Mouse (Mus musculus): ENCODE measurements around the gene Pdyn. TPM values are rescaled to one million over a fixed set of nuclear protein-coding genes. Genes with fewer than 3 reads are reported as not detected.

The Pdyn gene
- polyA plus RNA-seq, 1 experiment, result 0.41 TPM

GRCm38 (mm10) chr2:129658796-129659195 lies 40.8 kb downstream of the Pdyn start:
- H3K4me1 ChIP-seq (ENCODE audit: control insufficient read depth, insufficient read depth, insufficient read length, low read length), result no peaks in the 10 kb centered on the region
- no peak overlapping the region for H3K4me3 ChIP-seq (ENCODE audit: low read depth, low read length)
- H3K27me3 ChIP-seq (ENCODE audit: control insufficient read depth, insufficient read depth, low read length), result no peaks in the 10 kb centered on the region
- WGBS, result 81% methylated on average over 4 of the region's 4 CpGs
- H3K27ac ChIP-seq (ENCODE audit: insufficient read depth, low read depth, low read length), result no peak overlapping the region
- TF ChIP-seq POLR2A (IDR thresholded peaks at IDR 0.05; ENCODE audit: low read depth, low read length) (no peak), CTCF (IDR thresholded peaks at IDR 0.05; ENCODE audit: extremely low read depth, insufficient read length, insufficient replicate concordance, low read depth, low read length) (no peak)
- H3K36me3 ChIP-seq (ENCODE audit: control insufficient read depth, insufficient read depth, low read length), result no peaks in the 10 kb centered on the region

- 87% methylated on average over 4 of the region's 4 CpGs for WGBS
- Histone ChIP-seq H3K4me3 (ENCODE audit: low read depth, low read length) (no peak overlapping the region), H3K27me3 (ENCODE audit: control insufficient read depth, insufficient read depth, low read length) (no peaks in the 10 kb centered on the region), H3K36me3 (ENCODE audit: control insufficient read depth, insufficient read depth, low read length) (no peaks in the 10 kb centered on the region), H3K4me1 (ENCODE audit: control insufficient read depth, insufficient read depth, insufficient read length, low read length) (no peaks in the 10 kb centered on the region), H3K27ac (ENCODE audit: insufficient read depth, low read depth, low read length) (no peak overlapping the region)
- TF ChIP-seq CTCF (IDR thresholded peaks at IDR 0.05; ENCODE audit: extremely low read depth, insufficient read length, insufficient replicate concordance, low read depth, low read length) (no peak), POLR2A (IDR thresholded peaks at IDR 0.05; ENCODE audit: low read depth, low read length) (no peak)
Measured at GRCm38 (mm10) chr2:129655033-129655432, 44.6 kb downstream of the Pdyn start.

- Histone ChIP-seq H3K4me1 (ENCODE audit: control insufficient read depth, insufficient read depth, insufficient read length, low read length) (no peaks in the 10 kb centered on the region), H3K27me3 (ENCODE audit: control insufficient read depth, insufficient read depth, low read length) (no peaks in the 10 kb centered on the region; the same call in 1 of the 2 replicates), H3K27ac (ENCODE audit: insufficient read depth, low read depth, low read length) (no peak overlapping the region), H3K36me3 (ENCODE audit: control insufficient read depth, insufficient read depth, low read length) (no peaks in the 10 kb centered on the region), H3K4me3 (ENCODE audit: low read depth, low read length) (no peak overlapping the region)
- WGBS, result 79% methylated on average over 4 of the region's 4 CpGs
- no peak for TF ChIP-seq POLR2A (IDR thresholded peaks at IDR 0.05; ENCODE audit: low read depth, low read length)
- TF ChIP-seq CTCF (IDR thresholded peaks at IDR 0.05; ENCODE audit: extremely low read depth, insufficient read length, insufficient replicate concordance, low read depth, low read length), result no peak
Measured at GRCm38 (mm10) chr2:129654233-129654950, 45.3 kb downstream of the Pdyn start.

GRCm38 (mm10) chr2:129653632-129654031 lies 46.0 kb downstream of the Pdyn start:
- H3K4me3 ChIP-seq (ENCODE audit: low read depth, low read length), result no peak overlapping the region
- no peak overlapping the region for H3K27ac ChIP-seq (ENCODE audit: insufficient read depth, low read depth, low read length)
- H3K36me3 ChIP-seq (ENCODE audit: control insufficient read depth, insufficient read depth, low read length), result no peaks in the 10 kb centered on the region
- TF ChIP-seq CTCF (IDR thresholded peaks at IDR 0.05; ENCODE audit: extremely low read depth, insufficient read length, insufficient replicate concordance, low read depth, low read length) (no peak), POLR2A (IDR thresholded peaks at IDR 0.05; ENCODE audit: low read depth, low read length) (no peak)
- WGBS, result 63% methylated on average over 2 of the region's 2 CpGs
- H3K4me1 ChIP-seq (ENCODE audit: control insufficient read depth, insufficient read depth, insufficient read length, low read length), result no peaks in the 10 kb centered on the region
- H3K27me3 ChIP-seq (ENCODE audit: control insufficient read depth, insufficient read depth, low read length), result no peaks in the 10 kb centered on the region; the same call in 1 of the 2 replicates

- Histone ChIP-seq H3K27ac (ENCODE audit: insufficient read depth, low read depth, low read length) (no peak overlapping the region), H3K27me3 (ENCODE audit: control insufficient read depth, insufficient read depth, low read length) (no peaks in the 10 kb centered on the region; the same call in 1 of the 2 replicates), H3K4me1 (ENCODE audit: control insufficient read depth, insufficient read depth, insufficient read length, low read length) (no peaks in the 10 kb centered on the region), H3K36me3 (ENCODE audit: control insufficient read depth, insufficient read depth, low read length) (no peaks in the 10 kb centered on the region), H3K4me3 (ENCODE audit: low read depth, low read length) (no peak overlapping the region)
- WGBS, result 65% methylated on average over 4 of the region's 4 CpGs
- TF ChIP-seq POLR2A (IDR thresholded peaks at IDR 0.05; ENCODE audit: low read depth, low read length), result no peak
- no peak for TF ChIP-seq CTCF (IDR thresholded peaks at IDR 0.05; ENCODE audit: extremely low read depth, insufficient read length, insufficient replicate concordance, low read depth, low read length)
Measured at GRCm38 (mm10) chr2:129652616-129653015, 47.0 kb downstream of the Pdyn start.

Other genes with a start within 250 kb of the Pdyn start
- not detected in 2 replicates for gene F830045P16Rik, start 163.2 kb downstream of the Pdyn start, polyA plus RNA-seq (2012; rRNA removed)
- gene Sirpa, start 107.0 kb downstream of the Pdyn start, polyA plus RNA-seq (2012; rRNA removed), result 14.1 and 16.0 TPM in 2 replicates
- 9.2 and 16.7 TPM in 2 replicates for gene Stk35, start 100.7 kb upstream of the Pdyn start, polyA plus RNA-seq (2012; rRNA removed)

All from small intestine, adult 2 months (tissue).